Mouse (Mus musculus): ENCODE results near the gene Prkar1a.
"Not testable (repeated sequence)": the region's sequence is repeated elsewhere in the genome, so short reads cannot be mapped to it uniquely, and the experiment has no call there.

GRCm38 (mm10) chr11:109619055-109619454, 30.1 kb upstream of the Prkar1a start:
- TF ChIP-seq POLR2A (IDR thresholded peaks at IDR 0.05; ENCODE audit: borderline replicate concordance, low read depth, low read length), result not testable (repeated sequence)
- peak; percentile 27; the same call in 1 of the 2 replicates for TF ChIP-seq CTCF (IDR thresholded peaks at IDR 0.05; ENCODE audit: low read depth, low read length)
